8 mouse cellular contexts compared by ENCODE assay signal in genomic region chr1:93401191-93402052, GRCm38 (mm10). TPM values are rescaled to one million over a fixed set of nuclear protein-coding genes. Genes with fewer than 3 reads are reported as not detected.
DNase-seq lines count a peak whose midpoint lies in the region; ATAC-seq and TF ChIP-seq lines count a peak whose summit lies in the region.

No protein-coding gene starts in this region.

- peak overlapping the region; percentile 60 for H3K4me3 ChIP-seq in heart, embryonic 10.5 days
- H3K4me3 ChIP-seq in E14TG2a.4 (replicated peaks; ENCODE audit: low read length), result peak overlapping the region; percentile 69
- no peak overlapping the region for H3K4me3 ChIP-seq in forebrain, postnatal 0 days (ENCODE audit: low read depth, low read length)
- peak overlapping the region; percentile 28 for H3K4me3 ChIP-seq in limb, embryonic 14.5 days (replicated peaks; ENCODE audit: low read length)
- H3K4me3 ChIP-seq in midbrain, embryonic 15.5 days, result peak overlapping the region; percentile 22

- no peak overlapping the region for H3K9ac ChIP-seq in forebrain, postnatal 0 days
- peak overlapping the region; percentile 39; the same call in 1 of the 2 replicates for H3K9ac ChIP-seq in limb, embryonic 14.5 days (ENCODE audit: low read depth, low read length, severe bottlenecking)
- H3K9ac ChIP-seq in midbrain, embryonic 15.5 days, result no peak overlapping the region

- H3K9me3 ChIP-seq in heart, embryonic 10.5 days, result no peaks in the 10 kb centered on the region
- no peaks in the 10 kb centered on the region for H3K9me3 ChIP-seq in E14TG2a.4 (ENCODE audit: low read length)
- no peaks in the 10 kb centered on the region for H3K9me3 ChIP-seq in forebrain, postnatal 0 days (ENCODE audit: low read length)
- H3K9me3 ChIP-seq in limb, embryonic 14.5 days (ENCODE audit: control insufficient read depth, low read length), result no peaks in the 10 kb centered on the region
- no peaks in the 10 kb centered on the region for H3K9me3 ChIP-seq in midbrain, embryonic 15.5 days

- H3K4me2 ChIP-seq in forebrain, postnatal 0 days (ENCODE audit: low read depth), result peak overlapping the region; percentile 32
- peak overlapping the region; percentile 49 for H3K4me2 ChIP-seq in limb, embryonic 14.5 days (replicated peaks; ENCODE audit: low read depth, low read length, severe bottlenecking)
- peak overlapping the region; percentile 41 for H3K4me2 ChIP-seq in midbrain, embryonic 15.5 days

- DNase-seq in heart, embryonic 10.5 days (ENCODE audit: low spot score), result no peak
- DNase-seq in heart, postnatal 36 days, result no peak
- DNase-seq in forebrain, postnatal 0 days, result no peak
- DNase-seq in limb, embryonic 14.5 days (ENCODE audit: low spot score), result no peak
- no peak for DNase-seq in yolk sac, embryonic 10.5 days (ENCODE audit: low spot score)
- DNase-seq in layer of hippocampus, postnatal 25 days (ENCODE audit: extremely low spot score in 1 of 2, low spot score in 1 of 2), result no peak

- WGBS in heart, embryonic 10.5 days, result 17% methylated on average over 38 of the region's 38 CpGs
- WGBS in forebrain, postnatal 0 days, result 28% methylated on average over 38 of the region's 38 CpGs
- WGBS in limb, embryonic 14.5 days, result 16% methylated on average over 34 of the region's 38 CpGs
- WGBS in midbrain, embryonic 15.5 days, result 27% methylated on average over 38 of the region's 38 CpGs

- H3K27ac ChIP-seq in heart, embryonic 10.5 days, result peak overlapping the region; percentile 56
- no peak overlapping the region for H3K27ac ChIP-seq in forebrain, postnatal 0 days (ENCODE audit: low read depth, low read length)
- H3K27ac ChIP-seq in limb, embryonic 14.5 days (replicated peaks; ENCODE audit: low read depth, low read length), result no peak overlapping the region
- no peak overlapping the region for H3K27ac ChIP-seq in midbrain, embryonic 15.5 days

- ATAC-seq in forebrain, postnatal 0 days, result no peak
- ATAC-seq in limb, embryonic 14.5 days (ENCODE audit: low FRiP score, low read depth), result no peak
- ATAC-seq in midbrain, embryonic 15.5 days (replicated peaks), result no peak

- peaks cover 15% of the 10 kb centered on the region for H3K36me3 ChIP-seq in heart, embryonic 10.5 days
- H3K36me3 ChIP-seq in E14TG2a.4 (ENCODE audit: insufficient read depth, low read length), result peaks cover 16% of the 10 kb centered on the region
- H3K36me3 ChIP-seq in forebrain, postnatal 0 days (ENCODE audit: insufficient read depth), result no peaks in the 10 kb centered on the region
- H3K36me3 ChIP-seq in limb, embryonic 14.5 days (ENCODE audit: control insufficient read depth, insufficient read depth, low read length), result peaks cover 9% of the 10 kb centered on the region
- no peaks in the 10 kb centered on the region for H3K36me3 ChIP-seq in midbrain, embryonic 15.5 days (replicated peaks)

- no peak for TF ChIP-seq CTCF in E14TG2a.4 (conservative IDR thresholded peaks at IDR 0.05; ENCODE audit: low read length)
- no peak for TF ChIP-seq CTCF in forebrain, postnatal 0 days (IDR thresholded peaks at IDR 0.05; ENCODE audit: low read depth)

- peaks cover 10% of the 10 kb centered on the region for H3K4me1 ChIP-seq in heart, embryonic 10.5 days
- peaks cover 13% of the 10 kb centered on the region for H3K4me1 ChIP-seq in E14TG2a.4 (replicated peaks; ENCODE audit: low read depth, low read length)
- no peaks in the 10 kb centered on the region for H3K4me1 ChIP-seq in forebrain, postnatal 0 days (ENCODE audit: insufficient read depth)
- H3K4me1 ChIP-seq in limb, embryonic 14.5 days (ENCODE audit: control insufficient read depth, insufficient read depth, low read length), result no peaks in the 10 kb centered on the region
- no peaks in the 10 kb centered on the region for H3K4me1 ChIP-seq in midbrain, embryonic 15.5 days

- peaks cover 14% of the 10 kb centered on the region; the same call in 1 of the 2 replicates for H3K27me3 ChIP-seq in heart, embryonic 10.5 days (ENCODE audit: insufficient read depth, poor library complexity, severe bottlenecking)
- H3K27me3 ChIP-seq in E14TG2a.4 (ENCODE audit: insufficient read depth, low read length), result peaks cover 50% of the 10 kb centered on the region
- H3K27me3 ChIP-seq in forebrain, postnatal 0 days (ENCODE audit: insufficient read depth, low read length), result no peaks in the 10 kb centered on the region
- no peaks in the 10 kb centered on the region for H3K27me3 ChIP-seq in limb, embryonic 14.5 days (ENCODE audit: control insufficient read depth, insufficient read depth, low read length)
- H3K27me3 ChIP-seq in midbrain, embryonic 15.5 days (replicated peaks), result no peaks in the 10 kb centered on the region

- intact Hi-C loops in heart, postnatal 36 days (cut with DNase I), result no loop called here

- TF ChIP-seq POLR2A in limb, embryonic 14.5 days (IDR thresholded peaks at IDR 0.05; ENCODE audit: borderline replicate concordance, extremely low read depth, insufficient read depth, insufficient read length), result no peak

RNA-seq across cellular contexts. Expression of gene Ano7, which starts 27.7 kb away (rescaled TPM):
- 1.1 and 1.3 TPM in 2 replicates for polyA plus RNA-seq in heart, embryonic 10.5 days (2016; fragmentation: Nextera tagmentation; extraction: Ambion mirVana)
- not detected for total RNA-seq in heart, postnatal 36 days (2021)
- 0.08 and 1.7 TPM in 2 replicates for total RNA-seq in forebrain, postnatal 0 days (2014; rRNA removed)
- 0.26 and 0.59 TPM in 2 replicates for polyA plus RNA-seq in forebrain, postnatal 0 days (2015; fragmentation: Nextera tagmentation; extraction: Ambion mirVana)
- polyA plus RNA-seq in limb, embryonic 14.5 days (2012; rRNA removed), result 4.7 and 4.8 TPM in 2 replicates
- 1.5 and 2.2 TPM in 2 replicates for polyA plus RNA-seq in limb, embryonic 14.5 days (2014; fragmentation: Nextera tagmentation; extraction: Ambion mirVana)
- polyA plus RNA-seq in midbrain, embryonic 15.5 days (2015; fragmentation: Nextera tagmentation; extraction: Ambion mirVana), result 0.79 and 0.94 TPM in 2 replicates
- total RNA-seq in layer of hippocampus, postnatal 25 days (2021), result under 1 TPM in 1 of 2 experiments, not detected in 1; 0.09 TPM

RNA-seq across cellular contexts. Expression of gene Pask, which starts 58.1 kb away (rescaled TPM):
- polyA plus RNA-seq in heart, embryonic 10.5 days (2016; fragmentation: Nextera tagmentation; extraction: Ambion mirVana), result 11.9 and 15.0 TPM in 2 replicates
- total RNA-seq in heart, postnatal 36 days (2021), result under 1 TPM; 0.28 to 0.46 TPM
- 6.5 and 14.1 TPM in 2 replicates for total RNA-seq in forebrain, postnatal 0 days (2014; rRNA removed)
- polyA plus RNA-seq in forebrain, postnatal 0 days (2015; fragmentation: Nextera tagmentation; extraction: Ambion mirVana), result 2.2 and 3.1 TPM in 2 replicates
- polyA plus RNA-seq in limb, embryonic 14.5 days (2012; rRNA removed), result 17.8 and 19.3 TPM in 2 replicates
- polyA plus RNA-seq in limb, embryonic 14.5 days (2014; fragmentation: Nextera tagmentation; extraction: Ambion mirVana), result 11.2 and 11.7 TPM in 2 replicates
- polyA plus RNA-seq in midbrain, embryonic 15.5 days (2015; fragmentation: Nextera tagmentation; extraction: Ambion mirVana), result 5.7 and 6.2 TPM in 2 replicates
- 1 to 10 TPM; 2.8 to 3.0 TPM for total RNA-seq in layer of hippocampus, postnatal 25 days (2021)

RNA-seq across cellular contexts. Expression of gene Ppp1r7, which starts 58.8 kb away (rescaled TPM):
- 60.5 and 68.1 TPM in 2 replicates for polyA plus RNA-seq in heart, embryonic 10.5 days (2016; fragmentation: Nextera tagmentation; extraction: Ambion mirVana)
- total RNA-seq in heart, postnatal 36 days (2021), result 10 to 100 TPM; 29.1 to 31.3 TPM
- total RNA-seq in forebrain, postnatal 0 days (2014; rRNA removed), result 13.9 and 16.0 TPM in 2 replicates
- 48.2 and 62.0 TPM in 2 replicates for polyA plus RNA-seq in forebrain, postnatal 0 days (2015; fragmentation: Nextera tagmentation; extraction: Ambion mirVana)
- polyA plus RNA-seq in limb, embryonic 14.5 days (2012; rRNA removed), result 8.0 and 10.9 TPM in 2 replicates
- polyA plus RNA-seq in limb, embryonic 14.5 days (2014; fragmentation: Nextera tagmentation; extraction: Ambion mirVana), result 38.1 and 41.9 TPM in 2 replicates
- polyA plus RNA-seq in midbrain, embryonic 15.5 days (2015; fragmentation: Nextera tagmentation; extraction: Ambion mirVana), result 45.8 and 46.9 TPM in 2 replicates
- total RNA-seq in layer of hippocampus, postnatal 25 days (2021), result 10 to 100 TPM; 68.2 to 75.4 TPM
